Mouse (Mus musculus): ENCODE results near the gene Fam234b.

The Fam234b gene

GRCm38 (mm10) chr6:135183961-135184360, 13.8 kb upstream of the Fam234b start:
- DNase-seq: peak; percentile 37

- DNase-seq: no peak
Observed at GRCm38 (mm10) chr6:135187076-135187917, 10.5 kb upstream of the Fam234b start.

DNA sequence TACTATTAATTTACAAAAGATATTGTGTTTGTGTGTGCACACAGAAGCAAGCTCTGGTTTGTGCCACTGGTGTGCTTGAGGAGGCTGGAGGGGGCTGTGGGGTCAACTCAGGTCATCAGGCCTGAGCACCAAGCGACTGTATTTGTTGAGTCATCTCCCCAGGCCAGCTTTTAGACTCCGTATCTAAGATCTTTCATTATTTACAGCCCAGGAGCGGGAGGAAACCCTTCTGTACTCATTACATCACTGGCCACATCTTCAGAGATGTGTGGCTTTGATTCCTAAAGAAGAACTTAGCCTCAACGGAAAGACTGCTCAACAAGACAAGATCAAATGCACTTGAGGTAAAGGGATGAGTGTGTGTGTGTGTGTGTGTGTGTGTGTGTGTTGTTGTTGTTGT, 9.1 kb upstream of the Fam234b start:
- DNase-seq: no peak

GRCm38 (mm10) chr6:135190122-135190521, 7.7 kb upstream of the Fam234b start:
- no peak for DNase-seq

DNA sequence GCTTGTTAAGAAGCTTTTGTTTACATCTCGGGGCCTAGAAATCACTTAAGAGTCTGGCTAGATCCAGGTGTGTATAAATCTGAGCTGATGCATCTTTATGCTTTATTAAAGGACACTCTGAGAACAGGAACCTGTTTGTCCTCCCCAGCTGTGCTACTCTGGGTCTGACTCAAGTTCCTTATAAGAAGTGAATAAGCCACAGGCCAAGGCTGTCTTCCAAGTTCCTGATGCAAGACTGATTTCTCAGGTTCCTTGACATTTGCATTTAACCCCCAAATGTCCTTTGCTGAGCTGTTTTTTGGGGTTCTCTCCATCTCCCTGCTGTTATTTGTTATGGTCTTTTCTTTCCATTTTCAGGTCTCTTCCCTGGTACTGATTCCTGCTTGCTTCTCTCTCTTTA, 5.9 kb upstream of the Fam234b start:
- no peak for DNase-seq

DNA sequence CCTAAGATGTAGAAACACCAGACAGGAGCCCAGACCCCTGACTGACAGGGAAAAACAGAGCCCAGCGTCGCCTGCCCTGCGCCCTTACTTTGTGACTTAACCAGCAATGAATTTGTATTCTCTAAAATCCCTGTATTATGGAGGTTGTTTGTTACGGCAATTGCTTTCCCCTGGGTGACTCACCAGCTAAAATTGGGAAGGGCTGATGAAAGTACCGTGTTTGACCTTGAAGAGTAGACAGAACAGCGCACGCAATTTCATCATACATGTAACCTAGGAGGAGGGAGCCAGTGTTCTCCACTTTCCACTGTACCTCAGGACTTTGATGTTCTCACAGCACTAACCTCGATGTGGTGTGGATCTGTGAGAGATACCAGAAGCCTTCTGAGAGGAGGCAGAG, 4.8 kb upstream of the Fam234b start:
- DNase-seq: no peak

DNA sequence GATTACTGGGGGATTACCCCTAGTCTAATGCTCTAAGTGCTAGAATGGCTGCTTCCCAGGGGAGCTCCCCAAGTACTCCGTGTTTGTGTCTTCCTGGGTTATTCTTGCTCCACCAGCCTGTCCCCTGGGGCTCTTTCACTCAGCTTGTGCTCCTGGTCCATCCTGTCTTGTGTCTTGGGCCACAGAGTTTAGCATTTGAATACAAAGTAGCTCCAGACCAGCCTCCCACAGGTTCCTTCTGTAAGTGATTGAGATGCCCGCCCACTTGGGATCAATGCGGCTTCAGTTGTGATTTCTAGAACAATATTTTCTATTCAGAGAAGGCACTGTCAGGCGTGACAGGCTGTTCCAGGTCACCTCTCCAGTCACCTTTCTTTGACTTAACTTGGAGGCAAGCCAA, 4.0 kb upstream of the Fam234b start:
- DNase-seq: peak; percentile 18

- DNase-seq: no peak
Observed at GRCm38 (mm10) chr6:135194907-135195306, 2.9 kb upstream of the Fam234b start.

GRCm38 (mm10) chr6:135196707-135197106, 1.1 kb upstream of the Fam234b start:
- no peak for DNase-seq

GRCm38 (mm10) chr6:135197446-135197845, 331 bp upstream of the Fam234b start:
- DNase-seq: no peak

DNA sequence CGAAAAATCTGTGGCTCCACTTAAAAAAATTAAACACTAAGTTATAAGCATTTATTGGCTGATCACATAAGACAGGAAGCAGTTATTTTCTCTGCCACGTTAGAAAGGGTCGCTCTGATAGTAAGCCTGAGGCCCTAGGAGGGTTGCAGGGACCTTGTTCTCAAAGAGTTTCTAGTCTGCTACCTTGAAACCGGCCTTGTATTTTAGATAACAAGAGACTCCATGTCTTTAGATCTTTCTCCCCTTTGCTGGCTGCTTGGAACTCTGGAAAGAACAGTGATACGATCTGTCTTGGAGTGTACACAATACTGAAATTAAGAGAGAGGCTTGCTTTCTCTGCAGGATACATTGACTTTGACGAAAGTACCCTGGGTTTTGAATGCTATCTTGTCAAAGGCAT, 949 bp downstream of the Fam234b start:
- DNase-seq: no peak

DNA sequence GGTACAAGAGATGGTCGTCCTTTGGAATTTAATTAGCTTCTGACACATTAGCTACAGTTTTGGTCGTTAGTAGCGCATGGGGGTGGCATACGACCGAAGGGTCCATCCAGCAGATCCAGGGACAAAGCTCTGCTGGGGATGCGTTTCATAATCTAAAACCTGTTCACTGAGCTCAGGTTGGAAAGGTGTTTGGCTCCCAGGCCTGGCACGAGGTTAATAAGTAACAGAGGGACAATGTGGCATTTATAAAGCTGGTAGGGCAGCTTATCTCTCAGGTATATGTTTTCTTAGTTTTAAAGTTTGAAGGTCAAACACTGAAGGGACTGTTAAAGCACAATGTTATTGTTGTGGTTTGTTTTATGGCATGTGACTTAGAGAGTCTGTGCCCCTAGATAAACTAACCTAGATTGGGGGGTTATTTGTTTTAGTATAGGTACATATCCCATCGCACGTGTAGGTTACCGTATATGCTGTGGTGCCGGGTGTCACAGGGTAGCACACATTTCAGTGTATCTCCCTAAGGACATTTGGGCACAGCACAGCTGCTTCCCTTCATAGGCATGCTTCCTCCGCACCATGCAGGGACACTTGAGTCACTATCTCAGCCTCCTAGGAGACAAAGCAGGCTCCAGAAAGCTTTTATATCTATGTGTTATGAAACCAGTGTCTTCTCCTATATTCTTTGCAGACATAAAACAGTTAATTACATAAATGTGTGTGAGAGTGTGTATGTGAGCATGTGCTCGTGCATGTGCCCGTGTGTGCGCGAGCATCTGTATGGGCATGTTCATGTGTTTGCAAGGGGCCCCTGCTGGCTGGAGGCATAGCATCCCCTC, 2.6 kb downstream of the Fam234b start:
- peak; percentile 40 for DNase-seq

DNA sequence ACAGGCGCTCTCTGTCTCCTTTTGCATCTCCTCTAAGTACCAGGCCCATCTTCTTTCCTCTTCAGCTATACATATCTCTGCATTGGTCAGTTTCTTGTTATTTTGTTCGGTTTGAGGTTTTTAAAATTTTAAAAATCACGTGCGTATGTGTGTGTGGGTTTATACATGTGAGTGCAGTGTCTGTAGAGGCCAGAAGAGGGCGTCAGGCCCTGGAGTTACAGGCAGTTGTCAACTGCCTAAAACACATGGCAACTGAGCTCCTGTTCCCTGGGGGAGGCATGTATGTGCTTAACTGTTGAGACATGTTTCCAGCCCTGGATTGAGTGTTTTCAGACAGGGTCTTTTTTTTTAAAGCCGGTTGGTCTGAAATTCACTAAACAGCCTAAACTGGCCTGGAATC, 4.9 kb downstream of the Fam234b start:
- no peak for DNase-seq

GRCm38 (mm10) chr6:135203737-135204136, 6.0 kb downstream of the Fam234b start:
- DNase-seq: no peak

- DNase-seq: no peak
Observed at GRCm38 (mm10) chr6:135204869-135205268, 7.1 kb downstream of the Fam234b start.

- DNase-seq: no peak
Observed at GRCm38 (mm10) chr6:135205802-135206201, 8.0 kb downstream of the Fam234b start.

- no peak for DNase-seq
Observed at GRCm38 (mm10) chr6:135206909-135207308, 9.1 kb downstream of the Fam234b start.

- DNase-seq: no peak
Observed at GRCm38 (mm10) chr6:135211169-135211568, 13.4 kb downstream of the Fam234b start.

DNA sequence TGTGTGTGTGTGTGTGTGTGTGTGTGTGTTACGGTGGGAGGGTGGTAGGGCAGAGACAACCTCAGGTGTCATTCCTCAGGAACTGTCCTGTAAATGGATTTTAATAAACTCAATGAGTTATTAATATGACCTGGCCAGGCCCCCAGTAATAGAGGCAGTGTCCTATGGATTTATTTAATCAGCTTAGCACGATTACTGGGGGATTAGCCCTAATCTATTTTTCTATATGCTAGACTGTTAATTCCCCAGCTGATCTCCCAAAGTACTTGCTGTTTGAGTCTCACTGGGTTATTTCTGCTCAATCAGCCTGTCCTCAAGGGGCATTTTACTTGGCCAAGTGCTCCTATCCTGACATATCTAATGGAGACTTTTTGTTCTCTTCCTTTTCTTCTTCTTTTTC, 14.9 kb downstream of the Fam234b start:
- no peak for DNase-seq

DNA sequence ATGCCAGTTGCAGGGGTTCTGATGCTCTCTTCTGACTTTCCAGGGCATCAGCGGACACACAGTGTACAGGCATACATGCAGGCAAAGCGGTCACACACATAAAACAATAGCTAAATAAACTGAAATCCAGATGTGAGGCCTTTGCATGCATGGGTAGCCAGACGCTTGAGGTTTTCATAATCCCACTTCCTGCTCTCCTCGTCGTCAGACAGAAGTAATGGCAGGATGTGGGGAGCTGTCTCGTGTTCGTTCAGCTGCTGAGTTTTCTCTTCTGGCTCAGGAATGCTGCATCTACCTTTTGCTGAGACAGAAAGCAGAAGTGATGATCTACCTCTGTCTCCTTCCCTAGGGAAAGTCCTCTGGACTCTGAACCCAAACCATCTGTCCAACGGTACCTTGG, 20.6 kb downstream of the Fam234b start:
- DNase-seq: no peak

DNA sequence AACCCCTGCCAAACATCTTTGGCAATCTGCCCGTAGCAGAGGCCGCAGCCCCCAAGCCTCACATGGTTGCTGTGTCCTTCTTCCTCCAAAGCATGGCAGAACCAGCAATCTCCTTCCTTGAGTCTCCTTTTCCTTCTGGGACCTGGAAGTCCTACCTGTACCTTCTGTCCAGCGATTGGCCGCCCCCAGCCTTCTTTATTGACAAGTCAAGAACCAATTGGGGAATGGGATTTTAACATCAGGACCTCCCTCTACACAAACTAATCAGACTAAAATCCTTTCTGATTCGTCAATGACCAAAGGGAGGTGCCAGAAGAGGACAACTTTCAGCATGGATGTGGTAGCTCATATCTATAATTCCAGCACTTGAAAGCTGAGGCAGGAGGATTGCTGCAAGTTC, 22.1 kb downstream of the Fam234b start:
- DNase-seq: no peak

GRCm38 (mm10) chr6:135223786-135224416, 26.1 kb downstream of the Fam234b start:
- no peak for DNase-seq

DNA sequence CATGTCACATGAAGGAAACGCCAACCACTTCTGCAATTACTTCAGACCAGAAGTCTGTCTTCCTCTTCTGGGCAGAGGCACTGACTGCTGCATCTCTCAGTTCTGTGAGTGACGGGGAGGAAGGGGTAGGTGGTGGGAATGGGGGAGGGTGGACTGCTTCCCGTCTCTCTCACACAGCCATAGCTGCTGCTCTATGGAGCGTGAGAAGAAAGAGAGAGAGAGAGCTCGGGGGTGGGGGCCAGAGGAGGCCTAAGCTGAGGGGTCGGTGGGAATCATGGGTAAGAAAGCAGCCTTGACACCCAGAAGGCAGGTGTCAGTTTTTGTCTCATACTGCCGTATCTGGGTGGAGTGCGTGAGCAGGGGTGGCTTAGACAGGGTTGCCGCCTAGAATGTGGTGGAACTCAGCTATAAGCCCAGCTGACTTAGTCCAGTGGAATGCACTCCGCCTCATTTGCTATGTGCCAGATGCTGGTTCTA, 30.7 kb downstream of the Fam234b start:
- DNase-seq: no peak
